Mouse (Mus musculus): ENCODE measurements around the gene Retsat.

- TF ChIP-seq GATA1 (IDR thresholded peaks at IDR 0.05; ENCODE audit: low read length) (no peak), TAL1 (IDR thresholded peaks at IDR 0.05; ENCODE audit: low read length) (no peak)
These were observed 35.4 kb upstream of the Retsat start for GRCm38 (mm10) chr6:72562894-72563293.
